ENCODE assay signal across 12 mouse cellular contexts in genomic region chr10:97409181-97409581, GRCm38 (mm10).
DNase-seq lines count a peak whose midpoint lies in the region; ATAC-seq lines count a peak whose summit lies in the region.
"Had no signal": no experiment of that assay in that cellular context is flagged by ENCODE, and none has a peak within 500 bp of the region (broad histone marks: within the 10 kb centered on the region; RNA-seq: fewer than 3 reads in every experiment).

No protein-coding gene starts in this region.

- DNase-seq in forebrain, embryonic 11.5 days (ENCODE audit: low spot score), result peak; percentile 51
- no peak for DNase-seq in forebrain, embryonic 14.5 days (ENCODE audit: low spot score)
- peak; percentile 67 for DNase-seq in Muller cell, postnatal 12 days (ENCODE audit: inconsistent ontology term)
- DNase-seq in heart, postnatal 14 days, result peak; percentile 17 to 36
- DNase-seq in lung, postnatal 14 days, result peak; percentile 10
- DNase-seq in spleen, postnatal 36 days (ENCODE audit: low spot score in 2 of 2), result no peak
- no peak for DNase-seq in urinary bladder, adult 18-20 months (ENCODE audit: low spot score in 2 of 2)

- no peak overlapping the region for H3K27ac ChIP-seq in forebrain, embryonic 11.5 days (ENCODE audit: low read depth, low read length)
- H3K27ac ChIP-seq in forebrain, embryonic 14.5 days (ENCODE audit: low read depth, low read length), result no peak overlapping the region
- H3K27ac ChIP-seq: forebrain, embryonic 15.5 days; limb, embryonic 15.5 days; midbrain, embryonic 13.5 days had no signal

- no peaks in the 10 kb centered on the region for H3K9me3 ChIP-seq in forebrain, embryonic 11.5 days (ENCODE audit: control insufficient read depth, low read length)
- H3K9me3 ChIP-seq in forebrain, embryonic 14.5 days (replicated peaks; ENCODE audit: control insufficient read depth, low read length), result no peaks in the 10 kb centered on the region
- H3K9me3 ChIP-seq: forebrain, embryonic 15.5 days; limb, embryonic 15.5 days; midbrain, embryonic 13.5 days had no signal

- no peaks in the 10 kb centered on the region for H3K27me3 ChIP-seq in forebrain, embryonic 11.5 days (ENCODE audit: control insufficient read depth, insufficient read depth, low read length)
- H3K27me3 ChIP-seq in forebrain, embryonic 14.5 days (replicated peaks; ENCODE audit: control insufficient read depth, insufficient read depth, low read length), result no peaks in the 10 kb centered on the region
- H3K27me3 ChIP-seq: forebrain, embryonic 15.5 days; limb, embryonic 15.5 days; midbrain, embryonic 13.5 days had no signal

- no peak overlapping the region for H3K9ac ChIP-seq in forebrain, embryonic 11.5 days (ENCODE audit: low read length)
- no peak overlapping the region for H3K9ac ChIP-seq in forebrain, embryonic 14.5 days (ENCODE audit: low read length)
- H3K9ac ChIP-seq: forebrain, embryonic 15.5 days; limb, embryonic 15.5 days; midbrain, embryonic 13.5 days had no signal

- intact Hi-C loops in heart, postnatal 14 days (cut with DNase I), result no loop called here

- H3K4me2 ChIP-seq in forebrain, embryonic 11.5 days (ENCODE audit: low read depth, low read length, severe bottlenecking), result no peak overlapping the region
- H3K4me2 ChIP-seq in forebrain, embryonic 14.5 days (ENCODE audit: low read length), result no peak overlapping the region
- H3K4me2 ChIP-seq: forebrain, embryonic 15.5 days; limb, embryonic 15.5 days; midbrain, embryonic 13.5 days had no signal

- H3K4me3 ChIP-seq in forebrain, embryonic 11.5 days (ENCODE audit: low read depth, low read length), result no peak overlapping the region
- no peak overlapping the region for H3K4me3 ChIP-seq in forebrain, embryonic 14.5 days (ENCODE audit: low read depth, low read length)
- H3K4me3 ChIP-seq: forebrain, embryonic 15.5 days; limb, embryonic 15.5 days; midbrain, embryonic 13.5 days had no signal

- no peak for ATAC-seq in forebrain, embryonic 11.5 days (replicated peaks; ENCODE audit: low FRiP score)
- no peak for ATAC-seq in forebrain, embryonic 14.5 days
- no peak for ATAC-seq in inflammation-experienced regulatory T-cells, adult 6 months
- ATAC-seq: forebrain, embryonic 15.5 days; hindbrain, embryonic 16.5 days; midbrain, embryonic 13.5 days had no signal

- no peaks in the 10 kb centered on the region for H3K4me1 ChIP-seq in forebrain, embryonic 11.5 days (replicated peaks; ENCODE audit: control insufficient read depth, insufficient read depth, low read length)
- no peaks in the 10 kb centered on the region for H3K4me1 ChIP-seq in forebrain, embryonic 14.5 days (ENCODE audit: control insufficient read depth, insufficient read depth, low read length)
- H3K4me1 ChIP-seq: forebrain, embryonic 15.5 days; limb, embryonic 15.5 days; midbrain, embryonic 13.5 days had no signal

- 68% methylated on average over 1 of the region's 1 CpGs for WGBS in forebrain, embryonic 11.5 days
- 72% methylated on average over 1 of the region's 1 CpGs for WGBS in forebrain, embryonic 14.5 days

- no peaks in the 10 kb centered on the region for H3K36me3 ChIP-seq in forebrain, embryonic 11.5 days (ENCODE audit: control insufficient read depth, insufficient read depth, low read length)
- no peaks in the 10 kb centered on the region for H3K36me3 ChIP-seq in forebrain, embryonic 14.5 days (ENCODE audit: control insufficient read depth, insufficient read depth, low read length)
- H3K36me3 ChIP-seq: forebrain, embryonic 15.5 days; limb, embryonic 15.5 days; midbrain, embryonic 13.5 days had no signal

Comparison
In these comparisons a context has a peak if more than half of its experiments do, and no peak if none do; other contexts are left out.
1. DNase-seq: peak in forebrain, embryonic 11.5 days (single experiment), Muller cell, postnatal 12 days (single experiment), heart, postnatal 14 days (2 of 2) and lung, postnatal 14 days (single experiment); none in forebrain, embryonic 14.5 days (single experiment), spleen, postnatal 36 days (0 of 2) and urinary bladder, adult 18-20 months (0 of 2).